Mouse (Mus musculus): ENCODE data around the gene Tle2.

DNA sequence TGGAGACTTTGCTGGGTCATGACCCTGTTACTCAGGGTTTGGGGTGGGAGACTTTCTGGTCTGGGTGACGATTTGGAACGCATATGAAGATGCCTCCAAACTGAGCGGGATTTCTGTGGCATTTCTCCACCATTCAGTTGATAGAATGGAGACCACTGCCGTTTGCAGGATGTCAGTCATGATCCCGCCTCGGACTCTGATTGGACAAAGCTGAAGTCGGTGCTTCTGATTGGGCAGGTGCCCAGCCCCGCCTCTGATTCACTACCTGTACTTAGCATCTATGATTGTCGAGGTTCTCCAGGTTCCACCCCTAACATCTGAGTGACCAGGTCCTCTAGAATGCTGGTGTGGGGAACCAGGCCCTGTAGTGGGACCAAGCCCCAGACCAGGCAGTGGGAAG, 46.4 kb downstream of the Tle2 start:
- no peak for TF ChIP-seq POLR2A (IDR thresholded peaks at IDR 0.05; ENCODE audit: low read depth, low read length)
- TF ChIP-seq CTCF (conservative IDR thresholded peaks at IDR 0.05; ENCODE audit: insufficient read depth, insufficient read length, low read depth, low read length): no peak
